Mouse (Mus musculus) left cerebral cortex, adult 11 months (tissue): ENCODE results near the gene Gm21954.
A peak's percentile ranks its signal among the peaks of the same experiment; 100 is the strongest.

Source experiments
- DNase-seq: peaks from one replicate; pipeline ENCODE4 v3.0.0; 2022; ENCODE audit warnings: low spot score

Gene Gm21954

DNA sequence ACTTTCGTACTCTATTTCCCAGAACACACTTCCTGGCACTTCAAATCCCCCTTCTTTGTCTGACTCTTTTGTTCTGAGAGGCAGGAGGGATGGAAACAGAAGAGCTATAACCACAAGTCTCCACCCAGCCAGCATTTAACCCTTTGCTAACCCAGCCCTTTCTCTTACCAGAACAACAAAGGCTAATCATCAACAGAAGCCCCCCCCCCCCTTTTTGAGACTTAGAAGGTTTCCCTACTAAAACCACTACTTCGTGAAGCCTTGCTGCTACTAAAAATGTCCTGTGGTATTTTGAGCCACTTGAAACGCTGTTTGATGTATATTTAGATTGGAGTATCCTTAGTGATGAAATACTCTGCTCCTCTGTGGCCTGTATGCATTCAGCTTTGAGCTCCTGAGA, 52.7 kb downstream of the Gm21954 start:
- no peak for DNase-seq

- no peak for DNase-seq
Observed at GRCm38 (mm10) chr3:55418845-55419244, 53.2 kb downstream of the Gm21954 start.

GRCm38 (mm10) chr3:55415527-55415950, 56.5 kb downstream of the Gm21954 start:
- DNase-seq = peak; percentile 66
